Mouse (Mus musculus): ENCODE data around the gene Slitrk5. TPM values are rescaled to one million over a fixed set of nuclear protein-coding genes. Genes with fewer than 3 reads are reported as not detected.

Slitrk5 gene
- polyA plus RNA-seq (2012; ENCODE audit: insufficient read depth, low replicate concordance) = not detected in 2 replicates

DNA sequence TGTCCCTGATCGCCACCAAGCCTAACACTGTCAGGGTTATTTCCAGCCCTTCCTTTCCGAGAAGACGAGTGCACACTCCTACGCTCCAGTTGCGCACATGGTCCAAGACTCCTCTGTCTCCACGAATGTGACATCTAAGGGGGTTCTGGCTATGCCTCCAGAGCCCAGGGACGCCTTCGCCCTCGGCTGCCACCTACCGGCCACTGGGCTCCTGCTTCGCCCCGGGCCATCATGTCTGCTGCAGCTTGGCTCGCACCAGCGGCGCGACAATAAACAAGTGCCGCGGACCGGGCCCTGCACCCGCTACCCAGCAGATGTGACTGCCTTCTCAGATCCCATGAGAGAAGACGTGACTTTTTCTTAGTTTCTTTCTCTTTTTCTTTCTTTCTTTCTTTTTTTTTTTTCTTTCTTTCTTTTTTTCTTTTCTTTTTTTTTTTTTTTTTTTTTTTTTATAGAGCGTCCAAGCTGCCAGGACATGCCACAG lies at the start of gene Slitrk5:
Gene Slitrk5, plus strand, starts transcription at position 434 of the 484 bp plus-strand sequence.
- H3K9me3 ChIP-seq = no peaks in the 10 kb centered on the region
- H3K4me3 ChIP-seq (replicated peaks) = peak within 1 kb of the TSS; percentile 93
- H3K36me3 ChIP-seq (replicated peaks; ENCODE audit: low read length) = no peaks in the 10 kb centered on the region
- peaks cover 50% of the 10 kb centered on the region for H3K27me3 ChIP-seq (replicated peaks)
- H3K4me1 ChIP-seq = peaks cover 32% of the 10 kb centered on the region
- no peak for TF ChIP-seq GATA1 (IDR thresholded peaks at IDR 0.05; ENCODE audit: borderline replicate concordance, low read length)
- no peak for TF ChIP-seq FLI1 (IDR thresholded peaks at IDR 0.05; ENCODE audit: low read length)

DNA sequence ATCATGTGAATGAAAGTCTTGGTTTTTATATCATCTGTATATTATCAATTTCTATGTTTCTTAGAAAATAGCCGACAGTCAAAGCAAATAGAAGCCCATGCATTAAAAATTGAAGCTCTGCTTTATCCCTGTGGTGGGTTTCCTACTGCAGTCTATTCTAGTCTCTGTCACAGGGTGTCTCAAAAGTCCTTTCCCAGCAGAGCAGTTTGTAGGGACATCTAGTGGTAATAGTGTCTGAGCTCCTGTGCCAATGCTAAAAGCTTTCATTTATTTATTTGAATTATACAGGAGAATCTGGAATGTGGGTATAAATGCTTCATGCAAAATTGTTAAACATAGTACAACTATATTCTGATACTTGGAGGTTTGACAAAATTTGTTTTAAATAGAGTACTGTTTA lies 2.0 kb upstream of the Slitrk5 start:
- Histone ChIP-seq H3K36me3 (replicated peaks; ENCODE audit: low read length) (no peaks in the 10 kb centered on the region), H3K27me3 (replicated peaks) (peaks cover 37% of the 10 kb centered on the region), H3K4me3 (replicated peaks) (no peak overlapping the region), H3K9me3 (no peaks in the 10 kb centered on the region), H3K4me1 (peaks cover 32% of the 10 kb centered on the region)
- TF ChIP-seq GATA1 (IDR thresholded peaks at IDR 0.05; ENCODE audit: borderline replicate concordance, low read length) (no peak), FLI1 (IDR thresholded peaks at IDR 0.05; ENCODE audit: low read length) (no peak)

DNA sequence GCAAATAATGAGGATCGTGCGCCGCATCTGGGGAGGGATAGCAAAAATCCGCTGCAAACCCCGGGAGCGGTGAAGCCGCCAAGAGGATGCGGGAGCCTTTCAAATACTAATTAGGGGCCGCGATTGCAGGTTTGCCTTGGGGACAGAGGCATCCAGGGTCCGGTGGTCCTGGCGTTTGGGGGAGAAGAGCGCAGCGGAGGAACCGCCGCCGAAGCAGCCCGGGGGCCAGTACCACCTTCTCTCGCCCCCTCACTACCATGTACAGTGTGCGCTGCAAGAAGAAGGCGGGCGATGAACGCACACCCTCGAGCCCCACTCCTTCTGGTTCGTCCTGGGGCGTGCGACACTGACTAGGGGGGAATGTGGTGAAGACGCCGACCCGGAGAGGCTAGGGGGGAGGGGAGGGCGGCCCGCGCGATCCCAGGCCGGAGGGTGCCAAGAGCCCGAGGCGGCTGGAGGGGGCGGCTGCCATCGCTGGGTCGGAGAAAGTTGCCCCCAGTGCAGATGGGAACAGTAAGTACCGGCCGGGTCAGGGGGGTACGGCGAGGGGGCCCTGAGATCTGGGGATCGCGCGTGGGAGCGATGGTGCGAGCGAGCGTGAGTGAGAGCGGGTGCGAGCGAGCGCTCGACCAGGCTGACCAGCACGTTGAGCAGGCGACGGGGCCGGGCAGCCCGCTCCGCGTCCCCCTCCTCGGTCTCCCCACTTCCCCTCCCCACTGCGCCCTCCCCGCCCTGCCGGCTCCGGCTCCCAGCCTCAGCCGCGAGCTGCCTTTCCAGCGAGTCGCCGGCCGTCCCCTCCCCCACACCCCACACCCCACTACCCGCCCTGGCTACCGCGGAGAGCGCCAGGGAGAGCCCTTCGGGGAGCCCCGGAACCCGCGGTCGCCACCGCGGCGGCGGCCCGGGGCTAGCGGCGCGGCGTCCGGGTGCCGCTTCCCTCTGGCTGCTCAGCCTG lies 591 bp downstream of the Slitrk5 start:
- H3K9me3 ChIP-seq = peaks cover 7% of the 10 kb centered on the region
- H3K27me3 ChIP-seq (replicated peaks) = peaks cover 58% of the 10 kb centered on the region
- peaks cover 34% of the 10 kb centered on the region for H3K4me1 ChIP-seq
- H3K4me3 ChIP-seq (replicated peaks) = peak overlapping the region; percentile 93
- TF ChIP-seq FLI1 (IDR thresholded peaks at IDR 0.05; ENCODE audit: low read length) (no peak), GATA1 (IDR thresholded peaks at IDR 0.05; ENCODE audit: borderline replicate concordance, low read length) (no peak)
- no peaks in the 10 kb centered on the region for H3K36me3 ChIP-seq (replicated peaks; ENCODE audit: low read length)

DNA sequence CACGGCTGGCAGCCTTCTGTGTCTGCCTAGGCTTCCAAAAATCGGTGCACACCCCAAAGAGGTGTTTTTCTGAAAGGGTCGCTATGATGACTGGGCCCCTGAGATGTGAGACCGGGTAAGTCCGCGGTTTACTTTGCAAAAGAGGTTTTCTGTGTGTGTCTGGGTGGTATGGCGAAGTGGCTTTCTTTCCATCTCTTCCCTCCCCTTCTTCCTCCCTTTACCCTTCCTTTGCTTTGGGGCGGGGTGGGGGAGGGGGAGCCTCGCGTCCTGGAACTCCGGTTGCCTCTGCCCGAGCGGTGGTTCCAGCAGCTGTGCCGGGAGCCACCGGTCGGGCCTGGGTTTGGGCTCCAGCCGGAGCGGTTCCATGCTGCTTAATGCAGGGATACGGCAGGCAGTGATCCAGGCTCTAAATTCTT lies 1.3 kb downstream of the Slitrk5 start:
- Histone ChIP-seq H3K4me1 (peaks cover 41% of the 10 kb centered on the region), H3K9me3 (peaks cover 10% of the 10 kb centered on the region), H3K36me3 (replicated peaks; ENCODE audit: low read length) (no peaks in the 10 kb centered on the region), H3K27me3 (replicated peaks) (peaks cover 65% of the 10 kb centered on the region), H3K4me3 (replicated peaks) (peak overlapping the region; percentile 93)
- TF ChIP-seq GATA1 (IDR thresholded peaks at IDR 0.05; ENCODE audit: borderline replicate concordance, low read length) (no peak), FLI1 (IDR thresholded peaks at IDR 0.05; ENCODE audit: low read length) (no peak)

GRCm38 (mm10) chr14:111676851-111677291 lies 2.0 kb downstream of the Slitrk5 start:
- no peak overlapping the region for H3K4me3 ChIP-seq (replicated peaks)
- H3K36me3 ChIP-seq (replicated peaks; ENCODE audit: low read length) = no peaks in the 10 kb centered on the region
- peaks cover 72% of the 10 kb centered on the region for H3K27me3 ChIP-seq (replicated peaks)
- TF ChIP-seq FLI1 (IDR thresholded peaks at IDR 0.05; ENCODE audit: low read length) (no peak), GATA1 (IDR thresholded peaks at IDR 0.05; ENCODE audit: borderline replicate concordance, low read length) (no peak)
- H3K9me3 ChIP-seq = peaks cover 10% of the 10 kb centered on the region
- H3K4me1 ChIP-seq = peaks cover 48% of the 10 kb centered on the region

- Histone ChIP-seq H3K36me3 (replicated peaks; ENCODE audit: low read length) (no peaks in the 10 kb centered on the region), H3K4me3 (replicated peaks) (no peak overlapping the region), H3K4me1 (peaks cover 50% of the 10 kb centered on the region), H3K9me3 (peaks cover 10% of the 10 kb centered on the region), H3K27me3 (replicated peaks) (peaks cover 75% of the 10 kb centered on the region)
- TF ChIP-seq GATA1 (IDR thresholded peaks at IDR 0.05; ENCODE audit: borderline replicate concordance, low read length) (no peak), FLI1 (IDR thresholded peaks at IDR 0.05; ENCODE audit: low read length) (no peak)
Measured at GRCm38 (mm10) chr14:111677361-111678070, 2.6 kb downstream of the Slitrk5 start.

GRCm38 (mm10) chr14:111680271-111680670 lies 5.4 kb downstream of the Slitrk5 start:
- Histone ChIP-seq H3K4me1 (peaks cover 41% of the 10 kb centered on the region), H3K36me3 (replicated peaks; ENCODE audit: low read length) (no peaks in the 10 kb centered on the region), H3K27me3 (replicated peaks) (peaks cover 65% of the 10 kb centered on the region), H3K4me3 (replicated peaks) (no peak overlapping the region), H3K9me3 (peaks cover 10% of the 10 kb centered on the region)
- TF ChIP-seq FLI1 (IDR thresholded peaks at IDR 0.05; ENCODE audit: low read length) = no peak
- TF ChIP-seq GATA1 (IDR thresholded peaks at IDR 0.05; ENCODE audit: borderline replicate concordance, low read length) = no peak

GRCm38 (mm10) chr14:111681092-111681708 lies 6.3 kb downstream of the Slitrk5 start:
- TF ChIP-seq GATA1 (IDR thresholded peaks at IDR 0.05; ENCODE audit: borderline replicate concordance, low read length) (no peak), FLI1 (IDR thresholded peaks at IDR 0.05; ENCODE audit: low read length) (no peak)
- H3K27me3 ChIP-seq (replicated peaks) = peaks cover 56% of the 10 kb centered on the region
- H3K4me1 ChIP-seq = peaks cover 32% of the 10 kb centered on the region
- H3K9me3 ChIP-seq = peaks cover 10% of the 10 kb centered on the region
- H3K36me3 ChIP-seq (replicated peaks; ENCODE audit: low read length) = no peaks in the 10 kb centered on the region
- H3K4me3 ChIP-seq (replicated peaks) = peak overlapping the region; percentile 89

DNA sequence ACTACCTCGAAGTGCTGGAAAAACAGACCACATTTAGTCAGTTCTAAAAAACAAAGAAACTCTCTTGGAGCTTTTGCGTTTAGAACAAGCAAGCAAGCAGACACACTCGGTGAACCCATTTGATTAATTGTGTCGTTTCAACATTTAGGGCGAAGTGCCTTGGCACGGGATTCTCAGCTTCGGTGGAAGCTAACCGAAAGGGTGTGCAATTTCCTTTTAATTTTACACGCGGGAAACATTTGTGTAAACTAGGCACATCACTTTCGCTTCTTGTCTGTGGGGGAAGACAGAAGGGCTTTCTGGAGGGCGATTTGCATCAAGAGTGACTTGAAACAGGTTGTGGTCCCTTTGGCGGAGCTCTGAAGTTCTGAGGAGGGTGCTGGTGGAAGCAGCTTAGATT lies 6.9 kb downstream of the Slitrk5 start:
- H3K27me3 ChIP-seq (replicated peaks) = peaks cover 51% of the 10 kb centered on the region
- H3K4me1 ChIP-seq = peaks cover 26% of the 10 kb centered on the region
- peaks cover 10% of the 10 kb centered on the region for H3K9me3 ChIP-seq
- TF ChIP-seq FLI1 (IDR thresholded peaks at IDR 0.05; ENCODE audit: low read length) = no peak
- TF ChIP-seq GATA1 (IDR thresholded peaks at IDR 0.05; ENCODE audit: borderline replicate concordance, low read length) = no peak
- H3K36me3 ChIP-seq (replicated peaks; ENCODE audit: low read length) = no peaks in the 10 kb centered on the region
- H3K4me3 ChIP-seq (replicated peaks) = peak overlapping the region; percentile 89

Data from megakaryocyte, embryonic 14.5 days (primary cell).